Mouse (Mus musculus) forebrain, embryonic 15.5 days (tissue): ENCODE results near the gene Gm20532. TPM values are rescaled to one million over a fixed set of nuclear protein-coding genes. Genes with fewer than 3 reads are reported as not detected.

Experiments
- ATAC-seq: fragments of 200-750 bp; cut with Nextera tagmentation; replicated peaks from 2 replicates; pipeline ENCODE4 v1.8.0; 2017; ENCODE audit warnings: mild to moderate bottlenecking, moderate TSS enrichment, moderate library complexity
- H3K27ac ChIP-seq: fragments of 300-500 bp; sonication (generic); replicated peaks from 2 replicates; pipeline ENCODE4 v1.5.1; 2015; ENCODE audit warnings: mild to moderate bottlenecking, inconsistent platforms
- H3K27me3 ChIP-seq: fragments of 300-500 bp; sonication (generic); 2 replicates; pipeline ENCODE4 v1.6.1; 2015; ENCODE audit warnings: inconsistent platforms
- H3K36me3 ChIP-seq: fragments of 300-500 bp; sonication (generic); 2 replicates; pipeline ENCODE4 v1.6.1; 2015; ENCODE audit warnings: mild to moderate bottlenecking, inconsistent platforms
- H3K4me1 ChIP-seq: fragments of 300-500 bp; sonication (generic); 2 replicates; pipeline ENCODE4 v1.6.1; 2015; ENCODE audit warnings: inconsistent platforms
- H3K4me2 ChIP-seq: fragments of 300-500 bp; sonication (generic); replicated peaks from 2 replicates; pipeline ENCODE4 v1.6.1; 2015; ENCODE audit warnings: mild to moderate bottlenecking, inconsistent platforms
- H3K4me3 ChIP-seq: fragments of 300-500 bp; sonication (generic); 2 replicates; pipeline ENCODE4 v1.5.1; 2015; ENCODE audit warnings: mild to moderate bottlenecking, inconsistent platforms
- H3K9ac ChIP-seq: fragments of 300-500 bp; sonication (generic); replicated peaks from 2 replicates; pipeline ENCODE4 v1.6.1; 2015; ENCODE audit warnings: mild to moderate bottlenecking, inconsistent platforms
- H3K9me3 ChIP-seq: fragments of 300-500 bp; sonication (generic); 2 replicates; pipeline ENCODE4 v1.6.1; 2016; ENCODE audit warnings: inconsistent platforms
- WGBS: fragments of 180-500 bp; shearing (Covaris S2); methylation state at CpG from one replicate; pipeline ENCODE4 v1.1.7; 2015; ENCODE audit warnings: mixed read lengths; 5-methylcytosine and 5-hydroxymethylcytosine counted together
- polyA plus RNA-seq: library from polyadenylated mRNA; unstranded; fragments of >200 nt; fragmentation: Nextera tagmentation; extraction: Ambion mirVana; gene quantifications from 2 replicates; pipeline ENCODE4 v1.2.1, GENCODE M21; 2015

Gene Gm20532
- polyA plus RNA-seq, 1 experiment from 2014 or later = not detected

DNA sequence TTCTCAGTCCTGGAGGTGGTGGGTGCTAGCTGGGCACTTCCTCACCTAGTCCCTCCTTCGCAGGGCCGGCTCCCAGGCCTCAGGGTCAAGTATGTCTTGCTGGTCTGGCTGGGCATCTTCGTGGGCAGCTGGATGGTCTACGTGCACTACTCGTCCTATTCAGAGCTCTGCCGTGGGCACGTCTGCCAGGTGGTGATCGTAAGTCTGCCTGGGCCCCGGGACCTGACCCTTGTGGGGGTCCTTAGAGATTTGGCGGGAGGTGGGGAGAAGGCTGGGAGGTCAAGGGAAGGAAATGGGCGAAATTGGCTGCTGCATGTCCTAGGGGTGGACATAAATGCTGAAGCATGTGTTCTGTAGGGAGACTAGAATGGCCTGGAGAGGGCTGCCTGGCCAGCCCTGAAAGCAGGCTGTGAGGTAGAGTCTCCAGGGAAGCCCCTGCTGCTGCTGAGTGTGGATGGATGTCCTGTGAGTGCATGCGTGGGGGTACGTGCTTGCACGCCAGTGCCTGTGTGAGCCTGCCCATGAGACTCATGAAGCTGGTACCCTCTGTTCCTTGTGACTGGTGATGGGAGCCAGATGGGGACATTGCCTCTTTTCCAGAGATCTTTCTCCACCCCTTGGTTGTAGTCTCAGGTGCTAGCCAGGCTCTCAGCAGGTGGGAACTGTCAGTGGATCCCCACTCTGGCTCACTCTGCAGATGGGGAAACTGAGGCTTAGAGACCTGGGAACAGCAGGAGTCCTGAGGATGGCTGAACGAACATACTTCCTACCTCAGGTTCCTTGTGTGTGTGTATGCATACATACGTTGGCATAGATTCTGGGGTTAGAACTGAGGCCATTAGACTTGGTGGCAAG is 46.3 kb downstream of the Gm20532 start:
- WGBS = 87% methylated on average over 16 of the region's 16 CpGs
- Histone ChIP-seq H3K27me3 (no peaks in the 10 kb centered on the region), H3K4me3 (no peak overlapping the region), H3K9ac (0 out of 2 replicates have a peak overlapping the region, but pooled peaks have one; percentile 4), H3K4me2 (no peak overlapping the region), H3K27ac (no peak overlapping the region), H3K4me1 (peaks cover 58% of the 10 kb centered on the region), H3K36me3 (peaks cover 28% of the 10 kb centered on the region), H3K9me3 (no peaks in the 10 kb centered on the region)
- ATAC-seq = no peak

DNA sequence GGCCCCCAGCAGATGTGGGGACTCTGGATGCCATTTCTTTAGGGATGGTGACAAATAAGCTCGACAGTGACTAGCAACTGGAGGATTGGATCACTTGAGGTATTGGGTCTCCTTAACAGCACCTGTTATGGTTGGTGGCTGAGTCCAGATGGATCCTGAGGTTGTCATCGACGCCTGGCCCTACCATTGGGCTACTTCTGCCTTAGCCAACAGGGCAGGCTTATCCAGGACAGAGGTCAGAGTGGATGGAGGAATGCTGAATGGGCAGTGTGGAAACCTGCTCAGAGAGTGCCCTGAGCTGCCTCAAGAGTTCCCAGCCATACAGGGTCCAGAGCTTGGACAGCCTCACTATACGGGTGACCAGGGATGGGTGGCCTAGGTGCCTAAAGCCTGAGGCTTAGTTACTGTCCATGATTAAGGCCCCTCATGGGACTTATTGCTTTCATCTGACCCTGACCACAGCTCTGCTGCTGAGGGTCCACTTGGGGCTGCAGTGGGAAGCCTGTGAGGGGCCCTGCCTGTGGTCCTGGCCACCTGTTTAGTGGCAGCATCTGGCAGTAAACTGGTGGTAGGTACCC is 47.6 kb downstream of the Gm20532 start:
- no peaks in the 10 kb centered on the region for H3K27me3 ChIP-seq
- no peak overlapping the region for H3K9ac ChIP-seq
- peaks cover 65% of the 10 kb centered on the region for H3K4me1 ChIP-seq
- peaks cover 31% of the 10 kb centered on the region for H3K36me3 ChIP-seq
- no peaks in the 10 kb centered on the region for H3K9me3 ChIP-seq
- ATAC-seq = no peak; the same call in 1 of the 2 replicates
- no peak overlapping the region for H3K4me3 ChIP-seq
- no peak overlapping the region for H3K4me2 ChIP-seq
- 70% methylated on average over 4 of the region's 4 CpGs for WGBS
- no peak overlapping the region for H3K27ac ChIP-seq

DNA sequence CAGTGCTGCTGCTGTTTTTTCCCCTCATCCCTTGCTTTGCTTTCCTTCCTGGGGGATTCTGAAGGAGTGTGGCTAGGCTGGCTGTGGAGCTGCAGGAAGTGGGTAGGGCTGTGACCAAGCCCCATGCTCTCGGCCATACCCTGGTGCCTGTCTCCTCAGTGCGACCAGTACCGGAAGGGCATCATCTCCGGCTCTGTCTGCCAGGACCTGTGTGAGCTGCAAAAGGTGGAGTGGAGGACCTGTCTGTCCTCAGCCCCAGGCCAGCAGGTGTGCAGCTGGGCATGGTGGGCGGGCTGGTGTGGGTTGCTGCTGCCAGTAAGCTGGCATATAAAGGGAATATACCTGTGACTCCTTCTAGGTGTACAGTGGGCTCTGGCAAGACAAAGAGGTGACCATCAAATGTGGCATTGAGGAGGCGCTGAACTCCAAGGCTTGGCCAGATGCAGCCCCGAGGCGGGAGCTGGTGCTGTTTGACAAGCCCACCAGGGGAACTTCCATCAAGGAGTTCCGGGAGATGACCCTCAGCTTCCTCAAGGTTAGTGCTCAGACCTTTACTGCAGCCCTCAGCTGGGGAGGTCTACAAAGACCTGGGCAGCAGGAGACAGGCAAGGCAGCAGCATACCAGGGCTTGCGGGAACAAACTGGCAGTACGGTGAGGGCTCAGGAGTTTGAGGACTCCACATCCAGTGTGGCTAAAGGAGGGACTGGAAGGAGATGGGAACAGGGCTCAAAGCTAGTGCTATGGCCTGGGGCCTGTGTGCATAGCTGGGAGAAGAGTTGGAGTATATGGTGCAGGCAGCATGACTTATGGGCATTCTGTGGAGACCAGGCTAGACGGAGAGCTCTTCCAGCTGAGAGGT is 48.4 kb downstream of the Gm20532 start:
- Histone ChIP-seq H3K36me3 (peaks cover 31% of the 10 kb centered on the region), H3K9ac (no peak overlapping the region), H3K4me3 (no peak overlapping the region), H3K27me3 (no peaks in the 10 kb centered on the region), H3K4me1 (peaks cover 60% of the 10 kb centered on the region), H3K27ac (no peak overlapping the region), H3K4me2 (no peak overlapping the region), H3K9me3 (no peaks in the 10 kb centered on the region)
- WGBS = 71% methylated on average over 12 of the region's 12 CpGs
- ATAC-seq = no peak

DNA sequence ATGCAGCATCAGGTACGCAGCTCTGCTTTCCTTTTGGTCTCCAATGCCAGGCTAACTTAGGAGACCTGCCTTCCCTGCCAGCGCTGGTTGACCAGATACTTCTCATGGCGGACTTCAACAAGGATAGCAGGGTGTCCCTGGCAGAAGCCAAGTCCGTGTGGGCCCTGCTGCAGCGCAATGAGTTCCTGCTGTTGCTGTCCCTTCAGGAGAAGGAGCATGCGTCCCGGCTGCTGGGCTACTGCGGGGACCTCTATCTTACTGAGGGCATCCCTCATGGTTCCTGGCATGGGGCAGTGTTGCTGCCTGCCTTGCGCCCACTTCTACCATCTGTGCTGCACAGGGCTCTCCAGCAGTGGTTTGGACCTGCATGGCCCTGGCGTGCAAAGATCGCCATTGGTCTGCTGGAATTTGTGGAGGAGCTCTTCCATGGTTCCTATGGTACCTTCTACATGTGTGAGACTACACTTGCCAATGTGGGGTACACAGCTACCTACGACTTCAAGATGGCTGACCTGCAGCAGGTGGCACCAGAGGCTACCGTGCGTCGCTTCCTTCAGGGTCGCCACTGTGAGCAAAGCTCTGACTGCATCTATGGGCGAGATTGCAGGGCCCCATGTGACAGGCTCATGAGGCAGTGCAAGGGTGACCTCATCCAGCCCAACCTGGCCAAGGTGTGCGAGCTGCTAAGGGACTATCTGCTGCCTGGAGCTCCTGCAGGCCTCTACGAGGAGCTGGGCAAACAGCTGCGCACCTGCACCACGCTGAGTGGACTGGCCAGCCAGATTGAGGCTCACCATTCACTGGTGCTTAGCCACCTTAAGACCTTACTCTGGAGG is 49.3 kb downstream of the Gm20532 start:
- H3K9me3 ChIP-seq = no peaks in the 10 kb centered on the region
- 75% methylated on average over 21 of the region's 21 CpGs for WGBS
- H3K4me2 ChIP-seq = no peak overlapping the region
- H3K27me3 ChIP-seq = no peaks in the 10 kb centered on the region
- H3K4me1 ChIP-seq = peaks cover 52% of the 10 kb centered on the region
- H3K27ac ChIP-seq = no peak overlapping the region
- no peak overlapping the region for H3K9ac ChIP-seq
- ATAC-seq = no peak
- H3K36me3 ChIP-seq = peaks cover 31% of the 10 kb centered on the region
- no peak overlapping the region for H3K4me3 ChIP-seq

DNA sequence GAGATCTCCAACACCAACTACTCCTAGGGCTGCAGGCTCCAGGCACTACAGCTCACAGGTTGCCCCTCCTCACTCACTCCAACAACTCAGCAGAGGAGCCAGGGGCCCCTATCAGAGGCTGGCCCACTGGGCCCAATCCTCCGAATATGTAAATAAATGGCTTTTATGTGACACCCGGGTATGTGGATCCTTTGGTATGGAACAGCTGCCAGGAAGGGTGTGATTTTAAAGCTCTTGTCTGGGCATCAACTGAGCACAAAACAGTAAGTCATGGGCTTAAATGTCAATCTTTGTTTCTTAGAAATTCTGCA is 49.8 kb downstream of the Gm20532 start:
- 48% methylated on average over 2 of the region's 2 CpGs for WGBS
- H3K36me3 ChIP-seq = peaks cover 31% of the 10 kb centered on the region

DNA sequence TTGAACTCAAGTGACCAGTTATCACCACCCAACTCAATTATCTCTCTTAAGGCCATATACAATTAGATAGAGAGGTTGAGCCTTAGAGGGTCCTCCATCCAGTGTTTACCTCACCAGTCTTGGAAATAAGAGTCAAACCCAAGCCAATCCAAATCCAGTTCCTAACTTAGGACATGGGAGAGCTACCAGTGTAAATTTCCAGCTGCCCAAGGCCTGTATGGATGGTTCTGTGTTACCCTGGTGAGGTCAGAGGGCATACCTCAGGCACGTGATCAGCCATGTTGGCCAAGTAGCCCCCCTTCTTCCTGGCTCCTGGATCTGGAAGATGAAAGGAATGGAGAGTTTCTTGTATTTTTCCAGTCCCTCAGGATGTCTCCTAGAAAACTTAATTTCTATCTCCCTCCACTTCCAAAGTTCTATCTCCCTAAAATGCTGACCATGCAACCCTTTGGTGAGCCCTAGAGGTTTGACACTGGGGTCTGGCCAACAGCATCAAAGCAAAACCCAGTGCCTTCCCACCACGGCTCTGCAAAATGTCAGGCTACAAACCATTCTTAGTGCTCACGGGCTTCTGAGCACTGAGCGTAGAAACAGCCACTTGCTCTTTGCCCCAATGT is 51.0 kb downstream of the Gm20532 start:
- Histone ChIP-seq H3K27ac (no peak overlapping the region), H3K36me3 (peaks cover 31% of the 10 kb centered on the region), H3K4me3 (no peak overlapping the region), H3K4me1 (peaks cover 35% of the 10 kb centered on the region), H3K27me3 (no peaks in the 10 kb centered on the region), H3K9ac (no peak overlapping the region), H3K4me2 (peak overlapping the region; percentile 66; the same call in 1 of the 2 replicates), H3K9me3 (no peaks in the 10 kb centered on the region)
- ATAC-seq = no peak
- WGBS = 84% methylated on average over 4 of the region's 4 CpGs

More for the DNA sequence above, 49.8 kb downstream of the Gm20532 start:
- no peak for ATAC-seq
- no peak overlapping the region for H3K9ac ChIP-seq
- H3K4me2 ChIP-seq = no peak overlapping the region
- no peak overlapping the region for H3K27ac ChIP-seq
- H3K4me3 ChIP-seq = no peak overlapping the region
- no peaks in the 10 kb centered on the region for H3K9me3 ChIP-seq
- peaks cover 46% of the 10 kb centered on the region for H3K4me1 ChIP-seq
- H3K27me3 ChIP-seq = no peaks in the 10 kb centered on the region

DNA sequence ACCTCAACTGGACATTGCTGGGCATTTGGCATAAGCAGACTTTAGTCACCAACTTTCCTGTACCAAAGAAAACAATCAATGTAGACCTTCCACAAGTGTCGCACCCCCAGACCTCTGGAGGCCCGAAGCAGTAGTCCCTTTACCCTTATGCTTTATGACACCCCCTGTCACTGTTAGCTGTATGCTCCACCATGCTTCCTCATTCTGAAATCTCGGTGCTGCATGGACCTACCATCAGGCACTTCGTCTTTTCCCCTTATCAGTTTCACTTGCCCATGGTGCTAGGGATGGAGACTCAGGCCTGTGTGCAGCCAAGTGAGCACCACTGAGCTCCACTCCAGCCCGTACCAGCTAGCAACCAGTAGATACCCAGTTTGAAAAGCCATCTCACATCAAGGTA is 51.6 kb downstream of the Gm20532 start:
- peak overlapping the region; percentile 66 for H3K4me2 ChIP-seq
- peak overlapping the region; percentile 67; the same call in 1 of the 2 replicates for H3K4me3 ChIP-seq
- WGBS = 83% methylated on average over 5 of the region's 5 CpGs
- H3K27me3 ChIP-seq = no peaks in the 10 kb centered on the region
- H3K4me1 ChIP-seq = peaks cover 29% of the 10 kb centered on the region
- no peak for ATAC-seq
- no peak overlapping the region for H3K27ac ChIP-seq
- peaks cover 31% of the 10 kb centered on the region for H3K36me3 ChIP-seq
- 0 out of 2 replicates have a peak overlapping the region, but pooled peaks have one; percentile 86 for H3K9ac ChIP-seq
- no peaks in the 10 kb centered on the region for H3K9me3 ChIP-seq

DNA sequence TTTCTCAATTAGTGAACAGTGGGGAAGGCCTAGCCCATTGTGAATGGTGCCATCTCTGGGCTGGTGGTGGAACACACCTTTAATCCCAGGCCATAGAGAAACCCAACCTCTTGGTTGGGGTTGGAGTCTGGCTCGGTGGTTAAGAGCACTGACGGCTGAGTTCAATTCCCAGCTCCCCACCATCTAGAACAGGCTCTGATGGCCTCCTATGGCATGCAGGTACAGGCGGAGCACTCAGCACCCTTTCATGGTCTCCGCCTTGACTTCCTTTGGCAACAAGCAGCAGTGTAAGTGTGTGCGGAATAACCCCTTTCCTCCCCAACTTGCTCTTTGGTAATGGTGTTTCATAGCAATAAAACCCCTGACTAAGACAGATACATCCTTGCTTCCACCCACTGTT is 52.1 kb downstream of the Gm20532 start:
- no peaks in the 10 kb centered on the region for H3K9me3 ChIP-seq
- H3K36me3 ChIP-seq = peaks cover 31% of the 10 kb centered on the region
- no peaks in the 10 kb centered on the region for H3K27me3 ChIP-seq
- peak overlapping the region; percentile 86 for H3K9ac ChIP-seq
- H3K4me3 ChIP-seq = peak overlapping the region; percentile 67
- no peak overlapping the region for H3K27ac ChIP-seq
- H3K4me1 ChIP-seq = peaks cover 25% of the 10 kb centered on the region
- H3K4me2 ChIP-seq = peak overlapping the region; percentile 66
- 70% methylated on average over 5 of the region's 5 CpGs for WGBS
- no peak for ATAC-seq

DNA sequence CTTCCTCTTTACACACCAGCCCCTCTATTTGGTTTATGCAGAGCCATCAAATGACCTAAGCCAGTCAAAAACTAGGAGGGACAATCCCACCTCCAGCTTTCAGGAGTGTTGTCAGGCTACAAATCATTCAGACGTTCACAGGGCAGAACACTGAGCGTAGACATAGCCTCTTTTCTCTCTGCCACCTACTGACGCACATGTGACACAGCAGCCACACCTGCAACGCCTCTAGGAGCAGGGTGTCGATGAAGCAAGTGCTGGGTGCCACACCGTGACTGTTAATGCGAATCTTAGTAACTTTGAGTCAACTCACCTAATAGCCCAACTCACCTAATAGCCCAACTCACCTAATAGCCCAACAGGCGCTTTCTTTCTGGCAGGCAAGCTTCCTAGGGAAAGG is 52.6 kb downstream of the Gm20532 start:
- Histone ChIP-seq H3K36me3 (peaks cover 31% of the 10 kb centered on the region), H3K9me3 (no peaks in the 10 kb centered on the region), H3K9ac (peak overlapping the region; percentile 86), H3K4me3 (peak overlapping the region; percentile 67), H3K4me2 (peak overlapping the region; percentile 66), H3K4me1 (peaks cover 25% of the 10 kb centered on the region), H3K27me3 (no peaks in the 10 kb centered on the region), H3K27ac (no peak overlapping the region; the same call in 1 of the 2 replicates)
- WGBS = 8% methylated on average over 8 of the region's 8 CpGs
- ATAC-seq = peak; percentile 38; the same call in 1 of the 2 replicates

DNA sequence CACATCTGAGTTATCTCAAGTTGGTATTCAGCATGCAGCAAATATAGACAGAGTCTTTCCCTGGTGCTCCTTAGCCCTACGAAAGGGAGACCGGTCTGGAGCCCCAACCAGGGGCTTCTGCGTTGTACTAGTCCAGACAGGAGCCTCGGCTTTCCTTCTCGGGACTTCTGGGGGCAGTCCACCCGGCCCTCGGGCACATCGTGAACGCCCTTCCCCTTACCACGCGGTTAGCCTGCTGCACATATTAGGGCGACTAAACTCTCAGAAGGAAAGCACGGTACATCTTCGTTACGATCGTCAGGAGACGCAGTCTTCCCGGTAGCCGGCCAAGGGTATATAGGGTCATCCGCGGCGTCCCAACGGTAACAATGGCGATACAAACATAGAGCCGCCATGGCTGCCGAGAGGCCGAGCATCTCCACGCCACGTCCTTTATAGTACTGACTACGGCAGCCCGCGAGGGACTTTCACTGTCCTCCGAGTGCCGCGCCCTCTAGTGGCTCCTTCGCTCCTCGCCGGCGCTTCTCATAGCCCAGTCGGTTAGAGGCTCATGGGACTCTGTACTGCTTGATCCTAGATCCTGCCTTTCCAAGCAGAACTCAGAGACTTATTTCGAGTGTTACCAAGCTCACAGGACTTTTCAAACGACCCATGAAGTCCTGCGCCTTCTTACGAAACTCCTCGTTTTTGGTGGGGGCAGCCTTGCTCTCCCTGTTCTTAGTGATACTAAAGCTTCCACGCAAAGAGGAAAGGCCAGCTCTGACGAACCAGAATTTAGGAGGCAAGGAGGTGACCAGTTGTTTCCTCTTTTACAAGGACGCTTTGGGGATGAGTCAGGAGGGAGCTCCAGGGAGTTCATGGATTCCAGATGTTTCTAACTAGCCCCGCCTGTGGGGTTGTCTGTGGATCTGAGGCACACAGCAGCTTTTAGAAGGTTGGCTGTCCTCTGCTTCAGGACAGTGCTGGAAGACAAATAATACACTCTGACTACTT is 53.7 kb downstream of the Gm20532 start:
- H3K9me3 ChIP-seq = no peaks in the 10 kb centered on the region

More for the DNA sequence above, 53.7 kb downstream of the Gm20532 start:
- Histone ChIP-seq H3K4me1 (peaks cover 22% of the 10 kb centered on the region), H3K36me3 (peaks cover 27% of the 10 kb centered on the region), H3K4me3 (peak overlapping the region; percentile 67), H3K27ac (peak overlapping the region; percentile 72), H3K9ac (peak overlapping the region; percentile 86), H3K4me2 (peak overlapping the region; percentile 66), H3K27me3 (no peaks in the 10 kb centered on the region)
- peak; percentile 91 for ATAC-seq
- 5% methylated on average over 49 of the region's 49 CpGs for WGBS
